Mouse (Mus musculus) adipocyte (in vitro differentiated cells): ENCODE measurements around the gene Srgap3.

Experiments used
- DNase-seq: peaks from one replicate; pipeline ENCODE4 v3.0.0-alpha.2; 2016; ENCODE audit warnings: low spot score

Srgap3 gene

GRCm38 (mm10) chr6:112814525-112815086 lies 132.5 kb downstream of the Srgap3 start:
- DNase-seq = no peak

DNA sequence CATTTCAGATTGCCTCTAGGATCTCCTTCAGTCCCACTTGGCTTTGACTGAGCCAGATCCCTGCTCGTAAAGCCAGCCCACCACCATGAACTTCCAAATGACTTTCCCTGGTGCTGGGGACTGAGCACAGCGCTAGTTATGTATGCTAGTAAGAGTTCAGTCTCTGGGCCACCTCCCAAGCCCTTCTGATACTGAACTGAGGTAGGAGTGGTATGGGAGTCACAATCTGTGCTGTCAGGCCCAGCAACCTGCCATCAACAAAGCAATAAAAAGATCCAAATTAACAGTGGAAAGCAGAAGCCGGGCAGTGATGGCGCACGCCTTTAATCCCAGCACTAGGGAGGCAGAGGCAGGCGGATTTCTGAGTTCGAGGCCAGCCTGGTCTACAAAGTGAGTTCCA lies 134.2 kb downstream of the Srgap3 start:
- no peak for DNase-seq

DNA sequence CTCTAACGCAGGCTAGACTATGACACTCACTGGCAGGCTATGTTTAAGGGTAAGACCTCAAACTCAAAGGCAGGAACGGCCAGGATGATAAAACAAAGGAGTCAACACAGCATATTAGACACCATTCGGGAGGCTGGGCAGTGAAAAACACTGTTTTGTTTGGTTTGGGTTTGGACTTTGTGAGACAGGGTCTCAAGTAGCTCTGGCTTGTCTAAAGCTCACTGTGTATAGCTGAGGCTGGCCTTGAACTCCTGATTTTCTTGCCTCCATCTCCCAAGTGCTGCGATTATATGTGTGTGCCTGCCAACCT lies 136.6 kb downstream of the Srgap3 start:
- no peak for DNase-seq

DNA sequence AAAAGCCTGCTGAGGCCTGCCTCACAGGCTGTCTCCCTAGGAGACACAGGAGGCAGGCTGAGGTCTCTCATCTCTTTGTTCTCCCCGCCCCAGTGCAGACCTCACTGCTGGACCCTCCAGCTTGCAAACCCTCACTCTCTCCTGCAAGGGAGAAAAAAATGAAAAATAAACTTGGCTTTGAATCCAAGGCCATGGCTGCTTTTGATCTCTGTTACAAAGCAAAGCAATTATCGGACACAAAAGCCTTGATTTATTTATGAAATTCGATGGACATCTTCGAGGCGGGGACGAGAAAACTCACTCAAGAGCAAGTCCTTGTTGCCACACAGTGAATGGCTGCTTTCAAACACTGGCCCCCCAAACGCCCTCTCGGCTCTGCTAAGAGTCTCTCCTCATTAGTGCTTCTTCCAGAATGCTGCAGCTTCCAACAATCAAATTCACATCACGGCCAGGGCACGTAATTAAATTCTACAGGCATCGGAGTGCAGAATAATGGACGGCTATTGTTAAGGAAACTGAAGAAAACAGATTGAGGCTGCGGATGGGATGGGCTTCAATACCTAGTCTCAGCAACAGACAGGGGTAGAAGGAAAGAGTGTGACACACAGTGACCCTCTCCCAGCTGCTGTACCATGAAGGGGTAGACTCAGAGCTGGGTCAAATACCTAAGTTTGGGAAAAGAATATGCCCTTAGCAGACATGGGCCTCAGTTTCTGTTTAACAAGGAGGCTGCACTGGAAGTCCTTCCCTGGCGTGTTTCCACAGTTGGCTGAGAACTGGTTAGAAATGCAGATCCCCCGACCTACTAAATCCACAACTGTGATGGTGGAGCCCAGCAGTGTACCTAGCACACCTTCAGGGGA lies 137.2 kb downstream of the Srgap3 start:
- DNase-seq = no peak

DNA sequence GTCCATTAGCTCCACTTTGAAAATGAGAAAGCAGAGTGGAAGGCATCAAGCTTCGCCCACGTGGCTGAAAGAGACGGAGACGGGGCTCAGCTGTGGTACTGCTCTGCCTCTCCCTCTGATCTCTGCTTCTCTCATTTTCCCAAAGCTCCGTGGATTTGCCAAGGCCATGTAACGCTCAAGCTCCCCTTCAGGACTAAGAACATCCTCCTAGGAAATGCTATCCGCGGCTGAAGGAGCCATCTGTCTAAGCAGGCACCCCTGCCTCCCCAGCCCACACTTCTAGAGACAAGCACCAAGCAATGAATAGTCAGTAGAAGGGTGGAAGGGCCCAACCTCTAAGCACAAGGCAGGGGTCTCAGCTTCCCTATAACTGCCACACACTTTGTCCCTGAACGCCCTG lies 138.3 kb downstream of the Srgap3 start:
- no peak for DNase-seq

DNA sequence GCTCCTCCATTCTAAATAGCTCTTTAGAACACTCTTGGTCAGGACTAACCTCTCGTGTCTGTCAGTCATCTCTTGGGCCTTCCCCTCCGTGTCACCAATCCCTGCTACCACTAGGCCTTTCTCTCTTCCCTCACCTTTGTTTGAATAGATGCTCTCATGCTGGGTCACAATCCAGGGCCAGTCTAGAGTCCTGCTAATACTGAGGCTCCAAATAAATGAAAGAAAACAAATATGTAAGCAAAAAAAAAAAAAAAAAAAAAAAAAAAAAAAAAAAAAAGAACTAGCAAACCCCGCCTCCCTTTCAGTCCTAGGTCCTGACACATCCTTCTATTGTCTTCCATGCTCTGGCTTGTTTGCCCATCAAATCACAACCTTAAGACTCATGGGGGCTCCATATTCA lies 145.1 kb downstream of the Srgap3 start:
- no peak for DNase-seq

DNA sequence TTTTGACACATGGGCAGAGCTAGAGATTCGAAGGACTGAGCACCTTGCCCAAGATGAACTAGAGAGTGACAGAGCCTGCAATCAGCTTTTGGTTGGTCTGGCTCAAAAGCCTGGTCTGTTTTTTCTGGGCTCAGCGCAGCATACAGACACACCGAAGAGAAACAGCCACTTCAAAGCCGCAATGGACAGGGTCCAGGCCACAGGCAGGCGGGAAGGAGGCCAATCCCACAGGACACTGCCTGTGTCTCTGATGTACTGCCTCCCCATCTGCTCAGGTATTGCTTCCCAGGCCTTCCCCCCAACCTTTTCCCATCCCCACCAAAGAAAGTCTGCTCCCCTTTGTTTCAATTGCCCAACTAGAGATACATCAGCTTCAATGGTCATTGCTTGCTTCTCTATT lies 148.7 kb downstream of the Srgap3 start:
- DNase-seq = no peak

DNA sequence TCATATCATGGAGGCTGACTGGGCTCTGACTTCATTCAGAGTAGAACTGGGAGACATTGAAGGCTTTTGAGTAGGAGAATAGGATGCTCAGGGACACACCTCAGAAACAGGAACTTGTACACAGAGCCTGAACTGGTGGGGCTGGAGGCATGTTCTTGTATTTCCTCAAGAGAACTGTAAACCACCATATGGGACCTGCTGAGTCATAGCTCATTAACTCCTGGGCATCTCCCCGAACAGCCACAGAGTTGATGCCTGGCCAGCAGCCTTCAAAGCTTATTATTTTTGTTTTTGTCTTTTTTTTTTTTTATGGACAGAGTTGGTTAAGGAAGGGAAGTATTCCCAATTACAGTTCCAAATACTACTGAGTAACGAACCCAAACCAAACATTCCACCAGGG lies 150.5 kb downstream of the Srgap3 start:
- DNase-seq = peak; percentile 14

DNA sequence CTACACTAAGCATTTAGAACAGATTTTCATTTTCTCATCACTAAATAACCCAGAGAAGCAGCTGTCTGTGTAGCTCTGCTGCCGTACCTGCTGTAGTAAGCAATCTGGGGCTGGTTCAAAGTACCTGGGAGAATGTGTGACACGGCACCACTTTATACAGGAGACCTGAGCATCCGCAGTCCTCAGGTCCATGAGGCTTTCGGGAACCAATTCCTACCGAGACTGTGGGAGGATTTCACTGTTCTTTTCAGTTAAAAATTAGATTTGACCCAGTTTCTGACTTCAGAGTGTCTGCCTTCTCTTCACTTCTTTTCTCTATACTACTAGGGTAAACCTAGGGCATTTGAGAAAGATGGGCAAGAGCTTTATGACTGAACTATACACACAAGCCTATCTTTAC lies 153.2 kb downstream of the Srgap3 start:
- DNase-seq = no peak

- no peak for DNase-seq
Observed at GRCm38 (mm10) chr6:112789901-112790300, 157.2 kb downstream of the Srgap3 start.

GRCm38 (mm10) chr6:112788617-112789016 lies 158.4 kb downstream of the Srgap3 start:
- no peak for DNase-seq

- DNase-seq = no peak
Observed at GRCm38 (mm10) chr6:112788174-112788573, 158.9 kb downstream of the Srgap3 start.

DNA sequence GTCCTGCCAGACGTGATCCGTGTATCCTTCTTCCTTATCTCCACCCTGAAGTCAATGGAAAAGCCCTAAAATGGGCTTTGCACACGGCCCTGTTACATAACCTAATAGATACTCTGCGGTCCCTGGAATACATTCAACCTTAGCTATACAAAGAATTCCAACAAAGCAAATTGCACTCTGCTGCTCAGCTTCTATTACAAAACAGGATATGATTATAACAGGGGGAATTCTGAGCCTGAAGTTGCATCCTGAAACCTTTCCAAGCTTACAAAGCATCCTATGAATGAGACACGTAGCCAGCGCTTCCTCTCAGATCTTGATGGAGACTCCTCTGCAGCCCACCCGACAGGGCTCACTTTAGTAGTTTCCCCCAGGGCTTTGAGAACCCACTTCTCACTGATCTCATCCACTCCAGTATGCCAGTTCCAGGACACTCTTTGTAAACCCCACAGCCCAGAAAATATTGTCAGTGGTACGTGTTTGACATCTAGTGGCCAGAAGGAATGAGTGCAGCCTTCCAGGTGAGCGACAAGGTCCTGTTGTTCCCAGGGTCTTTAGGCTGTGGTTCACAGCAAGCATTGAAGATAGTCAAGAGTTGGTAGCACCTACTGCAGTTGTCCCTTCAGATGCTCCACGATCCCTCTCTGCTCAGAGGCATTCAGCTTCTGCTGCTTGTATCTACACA lies 165.5 kb downstream of the Srgap3 start:
- no peak for DNase-seq

DNA sequence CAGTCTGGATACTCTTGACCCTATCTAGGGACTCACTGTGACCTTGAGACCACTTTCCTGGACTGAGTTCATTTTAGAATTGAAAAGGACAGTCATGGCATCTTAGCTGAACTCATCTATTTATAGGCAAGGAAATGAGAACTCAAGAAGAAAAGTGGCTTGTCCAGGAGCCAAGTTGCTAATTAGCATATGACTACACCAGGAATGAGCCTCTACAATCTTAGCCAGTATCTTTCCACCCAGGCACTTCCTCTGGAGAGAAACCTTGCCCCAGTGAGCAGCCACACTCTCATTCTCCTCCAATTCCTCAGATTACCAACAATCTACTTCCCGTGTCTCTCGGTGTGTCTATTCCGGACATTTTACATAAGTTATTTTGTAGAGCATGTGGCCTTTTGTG lies 168.9 kb downstream of the Srgap3 start:
- DNase-seq = peak; percentile 11

DNA sequence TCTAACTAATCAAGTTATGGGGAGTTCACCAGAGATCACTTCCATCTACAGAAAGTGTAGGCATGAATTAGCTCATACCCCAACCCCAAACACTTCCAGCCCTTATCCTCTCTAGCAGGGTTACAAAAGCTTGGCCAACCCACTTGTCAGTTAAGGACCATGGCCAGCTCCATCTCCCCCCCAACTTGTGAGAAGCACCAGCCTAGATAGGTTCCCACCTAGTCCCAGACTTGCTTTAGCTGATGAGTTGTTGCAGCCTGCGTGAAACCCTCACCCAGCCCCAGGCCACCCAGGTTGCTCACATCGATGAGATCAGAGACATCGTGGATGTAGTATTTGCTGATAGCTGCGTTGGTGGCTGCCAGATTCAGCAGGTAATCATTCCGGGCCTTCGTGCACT lies 170.3 kb downstream of the Srgap3 start:
- no peak for DNase-seq

- DNase-seq = no peak
Observed at GRCm38 (mm10) chr6:112773754-112774153, 173.3 kb downstream of the Srgap3 start.

DNA sequence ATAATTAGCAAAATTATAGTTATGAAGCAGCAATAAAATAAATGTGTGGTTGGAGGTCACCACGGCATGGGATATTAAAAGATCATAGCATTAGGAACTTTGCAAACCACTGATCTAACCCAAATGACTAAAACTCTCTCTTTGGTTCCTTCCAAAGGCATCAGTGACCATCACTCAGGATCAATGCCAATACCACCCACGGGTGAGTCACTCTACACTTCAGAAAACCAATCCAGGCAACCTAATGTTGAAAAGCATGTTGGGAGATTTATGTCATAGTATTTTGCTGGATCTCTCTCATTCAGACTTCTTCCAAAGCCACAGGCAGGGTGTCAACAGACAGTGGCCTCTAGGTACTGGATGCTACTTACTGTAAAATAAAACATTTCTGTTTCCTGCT lies 176.1 kb downstream of the Srgap3 start:
- peak; percentile 11 for DNase-seq

DNA sequence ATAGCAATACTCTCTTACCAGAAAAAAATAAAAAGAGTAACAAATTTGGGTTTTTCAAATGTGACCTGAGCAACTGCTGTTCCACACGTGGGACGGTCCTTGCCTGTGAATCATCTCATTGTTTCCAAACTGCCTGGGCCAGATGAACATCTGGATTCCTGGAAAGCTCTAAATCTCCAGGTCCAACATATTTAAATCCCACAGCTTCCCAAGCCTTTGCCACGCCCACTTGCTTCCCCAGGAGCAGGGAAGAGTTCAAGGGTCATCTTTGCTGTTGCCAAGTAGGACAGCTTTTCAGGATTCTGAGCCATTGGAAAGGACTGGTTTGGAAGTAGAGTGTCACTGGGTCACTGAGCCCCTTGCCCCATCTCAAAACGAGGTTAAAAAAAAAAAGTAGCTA lies 188.5 kb downstream of the Srgap3 start:
- peak; percentile 77 for DNase-seq

- no peak for DNase-seq
Observed at GRCm38 (mm10) chr6:112756866-112757265, 190.2 kb downstream of the Srgap3 start.

- no peak for DNase-seq
Observed at GRCm38 (mm10) chr6:112754994-112755393, 192.1 kb downstream of the Srgap3 start.

DNA sequence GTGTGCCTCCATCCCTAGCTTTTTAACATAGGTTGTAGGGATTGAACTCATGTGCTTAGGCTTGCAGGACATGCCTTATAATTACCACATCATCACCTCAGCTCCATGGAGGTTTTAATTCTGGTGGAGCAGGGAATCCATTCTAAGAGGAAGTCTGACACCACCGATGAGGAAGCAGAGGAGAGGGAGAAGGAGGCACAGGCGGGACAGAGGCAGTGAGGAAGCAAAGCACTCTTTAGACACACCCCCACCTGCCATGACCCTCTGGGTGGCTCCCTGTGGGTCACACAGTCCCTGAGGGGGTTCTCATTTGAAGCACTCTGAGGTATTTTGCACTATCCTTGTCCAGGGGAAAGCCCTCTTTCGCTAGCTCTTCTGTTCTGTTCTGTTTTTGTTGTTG lies 194.5 kb downstream of the Srgap3 start:
- no peak for DNase-seq

DNA sequence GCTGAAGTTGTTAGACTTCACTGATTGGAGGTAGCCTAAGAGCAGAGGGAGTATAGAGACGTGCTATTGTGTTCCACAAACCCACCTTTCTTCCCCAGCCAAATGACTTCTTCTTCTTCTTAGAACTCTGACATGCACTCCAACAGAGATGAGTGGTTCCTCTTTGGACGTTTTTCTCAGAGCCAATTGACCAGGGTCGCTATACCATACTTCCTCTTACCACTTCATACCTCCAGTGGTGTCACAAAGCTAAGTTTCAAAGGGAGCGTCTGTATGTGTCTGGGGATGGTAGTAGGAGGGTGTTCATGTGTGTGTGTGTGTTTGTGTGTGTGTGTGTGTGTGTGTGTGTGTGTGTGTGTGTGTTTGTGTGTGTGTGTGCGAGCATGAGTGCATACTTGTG lies 195.1 kb downstream of the Srgap3 start:
- no peak for DNase-seq

- DNase-seq = peak; percentile 25
Observed at GRCm38 (mm10) chr6:112742297-112742696, 204.8 kb downstream of the Srgap3 start.
